Mouse (Mus musculus) embryonic facial prominence, embryonic 13.5 days (tissue): ENCODE measurements around the gene Stim1. TPM values are rescaled to one million over a fixed set of nuclear protein-coding genes. Genes with fewer than 3 reads are reported as not detected.

Experiments
- ATAC-seq: fragments of 200-750 bp; cut with Nextera tagmentation; 2 replicates; pipeline ENCODE4 v1.8.0; 2017; ENCODE audit warnings: low read depth; ENCODE audit not compliant: insufficient number of reproducible peaks, insufficient read depth, low FRiP score, low TSS enrichment
- H3K27ac ChIP-seq: fragments of 300-500 bp; sonication (generic); 2 replicates; pipeline ENCODE4 v1.5.1; 2015; ENCODE audit warnings: moderate library complexity, mild to moderate bottlenecking, inconsistent platforms
- H3K27me3 ChIP-seq: fragments of 300-500 bp; sonication (generic); 2 replicates; pipeline ENCODE4 v1.6.1; 2015; ENCODE audit warnings: mild to moderate bottlenecking, inconsistent platforms
- H3K36me3 ChIP-seq: fragments of 300-500 bp; sonication (generic); 2 replicates; pipeline ENCODE4 v1.6.1; 2015; ENCODE audit warnings: mild to moderate bottlenecking, inconsistent platforms
- H3K4me1 ChIP-seq: fragments of 300-500 bp; sonication (generic); 2 replicates; pipeline ENCODE4 v1.6.1; 2015; ENCODE audit warnings: inconsistent platforms
- H3K4me2 ChIP-seq: fragments of 300-500 bp; sonication (generic); 2 replicates; pipeline ENCODE4 v1.6.1; 2015; ENCODE audit warnings: moderate library complexity, mild to moderate bottlenecking, inconsistent platforms
- H3K4me3 ChIP-seq: fragments of 300-500 bp; sonication (generic); 2 replicates; pipeline ENCODE4 v1.5.1; 2015; ENCODE audit warnings: mild to moderate bottlenecking, inconsistent platforms
- H3K9ac ChIP-seq: fragments of 300-500 bp; sonication (generic); 2 replicates; pipeline ENCODE4 v1.6.1; 2015; ENCODE audit warnings: mild to moderate bottlenecking, inconsistent platforms
- H3K9me3 ChIP-seq: fragments of 300-500 bp; sonication (generic); 2 replicates; pipeline ENCODE4 v1.6.1; 2016; ENCODE audit warnings: inconsistent platforms
- WGBS: fragments of 180-500 bp; shearing (Covaris S2); methylation state at CpG from one replicate; pipeline ENCODE4 v1.1.7; 2015; ENCODE audit warnings: mixed read lengths; 5-methylcytosine and 5-hydroxymethylcytosine counted together
- polyA plus RNA-seq: library from polyadenylated mRNA; unstranded; fragments of >200 nt; fragmentation: Nextera tagmentation; extraction: Ambion mirVana; gene quantifications from 2 replicates; pipeline ENCODE4 v1.2.1, GENCODE M21; 2015

The Stim1 gene
- polyA plus RNA-seq, 1 experiment from 2014 or later = 27.7 TPM

DNA sequence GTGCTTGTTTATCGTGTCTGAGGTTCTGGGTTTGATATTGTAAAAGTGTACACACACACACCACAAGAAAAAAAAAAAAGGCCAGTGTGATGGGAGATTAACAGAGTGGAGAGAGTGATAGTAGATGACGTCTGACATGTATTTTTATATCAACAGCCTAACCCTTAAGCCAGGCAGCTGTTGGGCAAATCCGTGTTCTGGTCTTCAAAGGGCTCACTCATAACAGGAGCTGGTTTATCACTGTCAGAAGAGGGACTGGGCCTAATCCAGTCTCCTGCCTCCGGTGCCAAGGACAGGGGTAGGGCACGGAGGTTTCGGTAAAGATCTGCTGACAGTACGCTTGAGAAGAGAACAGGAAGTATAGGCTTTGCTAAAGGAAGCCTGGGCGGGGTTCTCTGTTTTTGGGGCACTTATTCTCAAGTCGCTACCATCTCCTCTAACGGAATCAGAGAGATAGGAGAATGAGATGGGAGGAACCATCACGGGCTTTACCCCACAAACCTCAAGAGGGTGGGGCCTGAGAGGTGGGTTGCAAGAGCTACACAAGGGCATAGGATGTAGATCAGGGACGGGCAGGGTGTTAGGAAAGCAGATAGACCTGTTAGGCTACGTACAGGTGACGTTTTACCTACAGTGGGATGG lies 1.1 kb upstream of the Stim1 start:
- Histone ChIP-seq H3K4me2 (peak overlapping the region; percentile 89; the same call in 1 of the 2 replicates), H3K4me3 (peak overlapping the region; percentile 84), H3K27ac (0 out of 2 replicates have a peak overlapping the region, but pooled peaks have one; percentile 44), H3K4me1 (peaks cover 19% of the 10 kb centered on the region; the same call in 1 of the 2 replicates), H3K36me3 (no peaks in the 10 kb centered on the region), H3K9ac (no peak overlapping the region), H3K9me3 (no peaks in the 10 kb centered on the region), H3K27me3 (no peaks in the 10 kb centered on the region)
- 49% methylated on average over 14 of the region's 14 CpGs for WGBS
- no peak for ATAC-seq

DNA sequence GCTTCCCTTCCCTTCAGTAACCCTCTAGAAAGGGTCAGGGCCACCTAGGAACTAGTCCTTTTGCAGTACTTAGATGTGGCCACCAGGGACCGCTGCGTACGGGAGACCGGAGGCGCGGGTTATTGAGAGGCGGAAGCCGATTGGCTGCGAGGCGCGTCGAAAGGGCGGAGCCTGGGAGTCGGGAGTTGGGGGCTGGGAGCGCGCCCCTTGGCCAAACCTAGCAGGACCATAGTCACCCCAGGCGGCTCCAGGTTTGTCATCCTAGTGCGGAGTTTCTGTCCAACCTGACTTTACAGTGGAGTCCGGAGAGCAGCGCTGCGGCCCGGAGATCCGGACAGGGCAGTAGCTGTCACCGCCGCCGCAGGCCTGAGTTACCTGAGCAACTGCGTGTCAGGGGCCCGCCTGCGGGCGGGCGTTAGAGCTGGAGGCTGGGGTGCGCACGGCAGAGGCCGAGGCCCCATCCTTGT lies 460 bp upstream of the Stim1 start:
- no peaks in the 10 kb centered on the region for H3K9me3 ChIP-seq
- no peaks in the 10 kb centered on the region for H3K36me3 ChIP-seq
- peak overlapping the region; percentile 81 for H3K9ac ChIP-seq
- peaks cover 19% of the 10 kb centered on the region; the same call in 1 of the 2 replicates for H3K4me1 ChIP-seq
- H3K27ac ChIP-seq = peak overlapping the region; percentile 44
- peak overlapping the region; percentile 84 for H3K4me3 ChIP-seq
- peak overlapping the region; percentile 89 for H3K4me2 ChIP-seq
- peak; percentile 85 for ATAC-seq
- under 1% methylated on average over 34 of the region's 34 CpGs for WGBS
- no peaks in the 10 kb centered on the region for H3K27me3 ChIP-seq

- Histone ChIP-seq H3K4me3 (peak overlapping the region; percentile 84), H3K4me1 (peaks cover 19% of the 10 kb centered on the region; the same call in 1 of the 2 replicates), H3K27me3 (no peaks in the 10 kb centered on the region), H3K36me3 (no peaks in the 10 kb centered on the region), H3K9me3 (no peaks in the 10 kb centered on the region), H3K4me2 (peak overlapping the region; percentile 89), H3K27ac (no peak overlapping the region), H3K9ac (peak overlapping the region; percentile 81)
- 7% methylated on average over 12 of the region's 12 CpGs for WGBS
- ATAC-seq = no peak
Observed at GRCm38 (mm10) chr7:102268395-102268748, 766 bp downstream of the Stim1 start.

DNA sequence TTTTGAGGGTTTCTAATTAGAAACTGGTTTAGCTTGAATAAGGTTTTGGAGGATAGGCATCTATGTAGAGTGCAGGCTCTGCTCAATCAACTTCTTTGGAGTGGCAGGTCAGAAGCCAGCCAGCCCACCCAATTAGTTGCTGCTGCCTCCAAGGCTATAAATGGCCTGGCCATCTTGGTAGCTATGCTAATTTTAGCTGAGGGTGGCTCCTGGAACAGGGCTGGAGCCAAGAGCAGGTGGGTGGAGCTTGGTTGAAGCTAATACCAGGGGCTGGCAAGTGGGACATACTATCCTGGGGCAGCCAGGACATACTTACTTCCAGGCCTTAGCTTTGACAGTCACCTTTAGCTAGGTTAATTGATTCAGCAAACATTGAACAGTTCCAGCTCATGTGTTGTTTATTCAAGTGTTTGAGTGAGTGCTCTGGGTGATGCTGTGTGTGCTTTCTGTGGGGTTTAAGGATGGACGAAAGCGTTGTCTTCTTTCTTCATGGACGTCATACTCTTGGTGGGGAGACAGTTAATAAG lies 4.9 kb downstream of the Stim1 start:
- ATAC-seq = no peak
- H3K4me2 ChIP-seq = no peak overlapping the region
- H3K9ac ChIP-seq = no peak overlapping the region
- no peaks in the 10 kb centered on the region for H3K36me3 ChIP-seq
- H3K4me1 ChIP-seq = peaks cover 15% of the 10 kb centered on the region; the same call in 1 of the 2 replicates
- WGBS = 90% methylated on average over 3 of the region's 3 CpGs
- H3K4me3 ChIP-seq = no peak overlapping the region
- H3K27me3 ChIP-seq = no peaks in the 10 kb centered on the region
- no peaks in the 10 kb centered on the region for H3K9me3 ChIP-seq
- H3K27ac ChIP-seq = no peak overlapping the region

GRCm38 (mm10) chr7:102281403-102281802 lies 13.8 kb downstream of the Stim1 start:
- Histone ChIP-seq H3K27me3 (no peaks in the 10 kb centered on the region), H3K4me1 (no peaks in the 10 kb centered on the region), H3K36me3 (no peaks in the 10 kb centered on the region), H3K27ac (no peak overlapping the region), H3K4me3 (no peak overlapping the region), H3K4me2 (no peak overlapping the region), H3K9me3 (no peaks in the 10 kb centered on the region), H3K9ac (no peak overlapping the region)
- no peak for ATAC-seq
- 86% methylated on average over 1 of the region's 1 CpGs for WGBS

DNA sequence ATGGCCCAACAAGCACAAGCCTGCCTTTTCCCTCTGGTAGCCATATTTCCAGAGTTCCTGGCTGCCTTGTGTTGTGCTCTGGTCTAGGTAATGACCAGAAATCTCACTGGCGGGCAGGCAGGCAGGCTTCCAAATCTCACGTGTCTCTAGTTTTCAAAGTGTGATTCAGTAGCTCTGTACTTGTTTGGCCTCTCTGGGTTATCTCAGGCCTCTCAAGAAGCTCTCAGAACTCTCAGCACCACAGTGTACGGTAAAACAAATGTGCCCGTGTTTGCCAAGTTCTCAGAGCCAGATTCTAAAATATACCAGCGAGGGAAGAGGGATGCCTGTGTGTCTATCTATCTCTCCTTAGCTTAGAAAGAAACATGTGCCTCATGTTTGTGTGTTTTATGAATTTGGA lies 14.7 kb downstream of the Stim1 start:
- no peak for ATAC-seq
- Histone ChIP-seq H3K36me3 (no peaks in the 10 kb centered on the region), H3K4me1 (no peaks in the 10 kb centered on the region), H3K27ac (no peak overlapping the region), H3K9ac (no peak overlapping the region), H3K27me3 (no peaks in the 10 kb centered on the region), H3K4me3 (no peak overlapping the region), H3K4me2 (no peak overlapping the region), H3K9me3 (no peaks in the 10 kb centered on the region)
- WGBS = 89% methylated on average over 5 of the region's 5 CpGs

GRCm38 (mm10) chr7:102289466-102289865 lies 21.9 kb downstream of the Stim1 start:
- Histone ChIP-seq H3K27me3 (no peaks in the 10 kb centered on the region), H3K4me3 (no peak overlapping the region), H3K36me3 (no peaks in the 10 kb centered on the region), H3K4me1 (no peaks in the 10 kb centered on the region), H3K4me2 (no peak overlapping the region), H3K9ac (no peak overlapping the region), H3K9me3 (no peaks in the 10 kb centered on the region), H3K27ac (no peak overlapping the region)
- WGBS = 75% methylated on average over 6 of the region's 6 CpGs
- ATAC-seq = no peak

GRCm38 (mm10) chr7:102292228-102292627 lies 24.6 kb downstream of the Stim1 start:
- WGBS = 93% methylated on average over 3 of the region's 3 CpGs
- Histone ChIP-seq H3K36me3 (no peaks in the 10 kb centered on the region), H3K27me3 (no peaks in the 10 kb centered on the region), H3K4me2 (no peak overlapping the region), H3K4me1 (no peaks in the 10 kb centered on the region), H3K9me3 (no peaks in the 10 kb centered on the region), H3K27ac (no peak overlapping the region), H3K4me3 (no peak overlapping the region), H3K9ac (no peak overlapping the region)
- ATAC-seq = no peak

DNA sequence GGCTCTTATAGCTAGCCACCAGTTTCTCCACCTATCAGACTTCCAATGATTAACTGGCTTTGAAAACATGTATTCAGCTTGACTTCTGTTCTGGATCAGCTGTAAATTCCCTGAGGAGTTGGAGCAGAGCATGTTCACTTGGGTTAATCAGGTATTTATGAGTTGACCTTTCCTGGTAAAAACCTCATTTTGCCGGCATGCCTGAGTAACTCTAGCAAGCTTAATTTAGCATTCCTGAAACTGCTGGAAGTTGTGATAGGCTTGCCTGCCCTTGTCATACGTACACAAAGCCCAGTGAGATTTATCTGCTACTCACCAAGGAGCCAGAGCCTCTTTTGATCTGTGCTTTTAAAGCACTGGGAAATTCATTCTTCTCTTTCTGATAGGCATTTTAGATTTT lies 25.6 kb downstream of the Stim1 start:
- no peak overlapping the region for H3K27ac ChIP-seq
- no peaks in the 10 kb centered on the region for H3K9me3 ChIP-seq
- H3K4me3 ChIP-seq = no peak overlapping the region
- H3K36me3 ChIP-seq = no peaks in the 10 kb centered on the region
- 22% methylated on average over 2 of the region's 2 CpGs for WGBS
- H3K27me3 ChIP-seq = no peaks in the 10 kb centered on the region
- H3K4me1 ChIP-seq = no peaks in the 10 kb centered on the region
- no peak for ATAC-seq
- no peak overlapping the region for H3K4me2 ChIP-seq
- no peak overlapping the region for H3K9ac ChIP-seq

DNA sequence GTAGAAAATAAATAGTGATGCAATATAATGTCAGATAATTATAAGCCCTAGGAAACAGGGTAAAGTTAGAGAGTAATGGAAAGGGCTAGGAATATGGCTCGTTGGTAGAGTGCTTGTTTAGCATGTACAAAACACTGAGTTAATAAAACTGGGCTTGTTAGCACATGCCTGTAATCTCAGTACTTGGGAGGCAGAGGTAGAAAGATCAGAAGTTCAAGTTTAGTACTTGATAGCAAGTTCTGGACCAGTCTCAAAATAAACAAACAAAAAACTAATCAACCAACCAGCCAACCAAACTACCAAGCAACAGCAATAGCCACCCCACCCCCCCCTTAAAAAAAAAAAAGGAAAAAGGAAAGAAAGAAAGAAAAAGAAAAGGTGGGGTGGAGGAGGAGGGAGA lies 33.2 kb downstream of the Stim1 start:
- no peaks in the 10 kb centered on the region for H3K9me3 ChIP-seq
- no peaks in the 10 kb centered on the region for H3K4me1 ChIP-seq
- H3K9ac ChIP-seq = no peak overlapping the region
- H3K4me3 ChIP-seq = no peak overlapping the region
- no peaks in the 10 kb centered on the region for H3K27me3 ChIP-seq
- 78% methylated on average over 1 of the region's 1 CpGs for WGBS
- H3K36me3 ChIP-seq = no peaks in the 10 kb centered on the region
- no peak for ATAC-seq
- no peak overlapping the region for H3K4me2 ChIP-seq
- H3K27ac ChIP-seq = no peak overlapping the region

DNA sequence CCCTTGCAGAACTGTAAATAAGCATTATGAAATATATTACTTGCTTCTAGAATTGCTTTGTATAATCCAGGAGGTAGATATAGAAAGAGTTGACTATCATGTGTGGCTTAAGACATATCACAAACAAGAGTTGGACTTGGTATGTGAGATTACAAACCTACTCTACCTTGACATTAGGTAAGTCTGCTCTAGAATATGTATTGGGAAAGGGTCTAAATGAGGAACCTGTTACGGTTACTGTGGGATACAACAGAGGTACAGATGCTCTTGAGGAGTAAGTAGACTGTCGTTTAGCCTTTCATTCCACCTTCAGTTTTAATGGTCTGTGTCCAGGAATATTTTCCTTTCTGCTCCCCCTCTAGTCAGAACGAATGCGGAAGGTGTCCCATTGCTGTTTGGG lies 34.9 kb downstream of the Stim1 start:
- H3K9ac ChIP-seq = no peak overlapping the region
- ATAC-seq = no peak
- H3K36me3 ChIP-seq = no peaks in the 10 kb centered on the region
- no peaks in the 10 kb centered on the region for H3K9me3 ChIP-seq
- 90% methylated on average over 4 of the region's 4 CpGs for WGBS
- no peaks in the 10 kb centered on the region for H3K4me1 ChIP-seq
- no peak overlapping the region for H3K27ac ChIP-seq
- no peak overlapping the region for H3K4me2 ChIP-seq
- H3K27me3 ChIP-seq = no peaks in the 10 kb centered on the region
- no peak overlapping the region for H3K4me3 ChIP-seq

DNA sequence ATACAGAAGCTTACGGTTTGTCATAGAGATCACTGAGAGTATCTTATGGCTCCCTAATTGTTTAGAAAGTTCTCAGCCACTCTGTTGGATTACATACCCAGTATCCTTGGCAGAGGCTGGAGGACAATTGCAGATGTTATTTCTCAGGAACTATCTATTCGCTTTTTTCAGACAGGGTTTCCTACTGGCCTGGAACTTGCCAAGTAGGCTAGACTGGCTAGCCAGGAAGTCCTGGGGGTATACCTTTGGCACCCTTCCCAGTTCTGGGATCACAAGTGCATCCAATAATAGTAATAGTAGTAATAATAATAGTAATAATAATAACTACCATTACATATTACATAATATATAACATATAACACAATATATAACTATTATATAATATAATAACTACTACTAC lies 38.0 kb downstream of the Stim1 start:
- no peak for ATAC-seq
- Histone ChIP-seq H3K9ac (no peak overlapping the region), H3K27ac (no peak overlapping the region), H3K9me3 (no peaks in the 10 kb centered on the region), H3K4me2 (no peak overlapping the region), H3K4me1 (no peaks in the 10 kb centered on the region), H3K27me3 (no peaks in the 10 kb centered on the region), H3K36me3 (no peaks in the 10 kb centered on the region), H3K4me3 (no peak overlapping the region)
- 91% methylated on average over 2 of the region's 2 CpGs for WGBS
